Mouse (Mus musculus): Measurements from ENCODE around the gene Matn4.
"Not testable (repeated sequence)": the region's sequence is repeated elsewhere in the genome, so short reads cannot be mapped to it uniquely, and the experiment has no call there.

Gene Matn4

GRCm38 (mm10) chr2:164371371-164371770 lies 33.6 kb downstream of the Matn4 start:
- no peak for DNase-seq (ENCODE audit: low spot score)

GRCm38 (mm10) chr2:164368620-164369105 lies 36.3 kb downstream of the Matn4 start:
- DNase-seq (ENCODE audit: low spot score): no peak

GRCm38 (mm10) chr2:164366947-164367346 lies 38.0 kb downstream of the Matn4 start:
- no peak for DNase-seq (ENCODE audit: low spot score)

- no peak for DNase-seq (ENCODE audit: low spot score)
Measured at GRCm38 (mm10) chr2:164360974-164361657, 43.8 kb downstream of the Matn4 start.

- no peak for DNase-seq (ENCODE audit: low spot score)
Measured at GRCm38 (mm10) chr2:164359668-164360067, 45.3 kb downstream of the Matn4 start.

GRCm38 (mm10) chr2:164359031-164359430 lies 45.9 kb downstream of the Matn4 start:
- DNase-seq (ENCODE audit: low spot score): no peak

- DNase-seq (ENCODE audit: low spot score): no peak
Measured at GRCm38 (mm10) chr2:164358373-164358772, 46.6 kb downstream of the Matn4 start.

- no peak for DNase-seq (ENCODE audit: low spot score)
Measured at GRCm38 (mm10) chr2:164356177-164356967, 48.6 kb downstream of the Matn4 start.

GRCm38 (mm10) chr2:164353356-164353755 lies 51.6 kb downstream of the Matn4 start:
- DNase-seq (ENCODE audit: low spot score): no peak

- DNase-seq (ENCODE audit: low spot score): no peak
Measured at GRCm38 (mm10) chr2:164352697-164353096, 52.3 kb downstream of the Matn4 start.

- DNase-seq (ENCODE audit: low spot score): no peak
Measured at GRCm38 (mm10) chr2:164348980-164349379, 56.0 kb downstream of the Matn4 start.

GRCm38 (mm10) chr2:164347697-164348096 lies 57.3 kb downstream of the Matn4 start:
- not testable (repeated sequence) for DNase-seq (ENCODE audit: low spot score)

- DNase-seq (ENCODE audit: low spot score): not testable (repeated sequence)
Measured at GRCm38 (mm10) chr2:164343732-164344131, 61.2 kb downstream of the Matn4 start.

All from yolk sac, embryonic 10.5 days (tissue).